Mouse (Mus musculus): ENCODE measurements around the gene Tmem258.
"Not testable (repeated sequence)": the region's sequence is repeated elsewhere in the genome, so short reads cannot be mapped to it uniquely, and the experiment has no call there.

The Tmem258 gene

DNA sequence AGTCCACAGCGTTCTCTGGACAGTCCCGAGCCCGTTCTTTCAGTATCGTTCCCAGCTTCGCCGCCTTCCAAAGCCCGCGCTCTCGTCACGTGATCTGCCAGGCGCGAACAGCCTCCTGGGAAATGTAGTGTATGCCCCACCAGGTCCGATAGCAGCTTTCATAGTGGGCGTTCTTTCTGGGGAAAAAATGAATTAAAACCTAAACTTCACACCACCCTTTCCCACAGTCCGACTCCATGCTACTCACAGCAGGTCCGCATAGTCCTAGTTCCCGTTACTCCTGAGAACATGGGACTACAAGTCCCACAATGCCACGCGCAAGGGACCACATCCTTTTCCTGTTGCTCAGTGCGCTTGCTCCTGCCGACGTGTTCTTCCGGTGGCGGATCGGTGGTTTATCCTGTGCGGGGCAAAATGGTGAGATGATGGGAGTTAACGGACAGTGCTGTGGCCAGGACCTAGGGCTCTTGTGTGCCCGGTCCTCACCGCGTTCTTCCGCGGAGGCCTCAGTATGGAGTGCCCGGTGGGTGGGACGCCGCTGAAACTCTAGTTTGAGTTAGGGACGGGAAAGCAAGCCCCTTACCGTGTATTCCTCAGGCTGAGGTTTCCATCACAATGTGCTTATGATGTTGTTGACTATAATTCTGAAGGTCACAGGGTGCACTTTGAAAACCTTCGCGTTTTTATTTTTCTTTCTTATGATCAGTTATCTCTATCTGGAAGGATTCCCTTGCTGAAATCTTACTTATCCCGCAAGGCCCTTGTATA lies at the start of gene Tmem258, which contains the start of gene Fen1:
Tmem258 (plus strand) TSS at position 167 of the 768 bp plus-strand sequence.
Fen1 (minus strand) TSS at position 322 of the 768 bp plus-strand sequence.
- peak; percentile 91 for DNase-seq (ENCODE audit: low read depth, low spot score)

DNA sequence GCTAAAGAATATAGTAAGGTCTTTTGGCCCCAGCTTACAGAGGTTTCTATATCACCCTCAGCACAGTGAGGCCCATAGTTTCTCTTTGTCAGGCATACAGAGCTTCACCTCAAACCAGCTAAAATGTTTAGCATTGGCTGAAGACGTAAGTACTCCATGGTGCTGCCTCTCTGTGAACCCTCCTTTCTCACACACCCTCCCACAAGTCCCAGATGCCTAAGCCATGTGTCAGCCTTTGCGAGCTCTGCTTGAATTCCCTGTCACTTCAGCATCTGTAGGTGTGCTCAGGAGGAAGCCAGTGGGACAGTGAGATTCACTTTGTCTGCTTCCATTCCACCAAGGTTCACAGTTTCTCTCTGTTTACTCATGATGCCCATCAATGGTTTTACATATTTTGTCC lies 46.1 kb upstream of the Tmem258 start:
- DNase-seq (ENCODE audit: low read depth, low spot score) = no peak

DNA sequence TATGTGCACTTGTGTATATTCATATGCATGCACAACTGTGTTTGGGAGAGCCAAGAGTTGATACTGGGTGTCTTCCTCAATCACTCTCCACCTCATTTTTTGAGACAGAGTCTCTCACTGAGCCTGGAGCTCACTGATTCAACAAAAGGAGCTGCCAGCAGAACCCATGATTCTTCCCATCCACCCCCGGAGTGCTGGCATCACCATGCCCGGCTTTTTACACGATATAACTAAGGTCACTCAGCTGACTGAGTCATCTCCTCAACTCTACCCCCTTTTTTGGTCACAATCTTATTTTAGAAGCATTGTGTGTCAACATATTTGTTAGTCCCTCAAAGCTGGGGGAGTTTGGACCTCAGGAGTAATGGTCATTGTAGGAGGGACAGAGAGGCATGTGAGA lies 39.9 kb upstream of the Tmem258 start:
- DNase-seq (ENCODE audit: low read depth, low spot score) = no peak

DNA sequence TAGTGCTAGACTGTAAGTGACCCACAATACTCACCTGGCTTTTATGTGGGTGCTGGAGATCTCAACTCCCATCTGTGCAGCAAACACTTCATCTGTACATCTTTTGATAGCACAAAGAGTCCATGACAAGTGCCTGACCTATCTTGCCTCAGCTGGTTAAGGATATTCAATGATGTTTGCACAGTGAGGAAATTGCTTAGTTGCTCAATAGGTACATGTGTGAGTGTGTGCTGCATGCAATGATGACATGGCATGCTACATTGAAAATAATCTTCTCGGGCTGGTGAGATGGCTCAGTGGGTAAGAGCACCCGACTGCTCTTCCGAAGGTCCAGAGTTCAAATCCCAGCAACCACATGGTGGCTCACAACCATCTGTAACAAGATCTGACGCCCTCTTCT lies 37.9 kb upstream of the Tmem258 start:
- DNase-seq (ENCODE audit: low read depth, low spot score) = not testable (repeated sequence)

DNA sequence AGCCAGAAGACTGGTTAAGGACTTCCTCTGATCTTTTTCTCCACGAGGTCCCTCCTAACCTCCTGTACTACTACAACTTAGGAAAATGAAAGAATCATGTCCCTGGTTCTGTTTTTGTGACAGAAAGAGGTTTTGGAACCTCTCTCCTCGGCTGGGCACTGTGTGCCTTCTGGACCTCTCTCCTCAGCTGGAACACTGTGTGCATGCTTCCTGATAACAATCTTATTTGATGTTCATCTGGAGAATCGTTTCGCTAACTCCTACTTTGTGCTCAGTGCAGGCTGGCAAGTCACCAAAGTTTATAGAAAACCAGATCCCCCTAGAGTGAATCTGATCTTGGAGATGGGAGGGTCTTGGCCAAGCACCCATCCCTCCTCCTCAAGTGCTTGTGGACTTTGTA lies 36.7 kb upstream of the Tmem258 start:
- no peak for DNase-seq (ENCODE audit: low read depth, low spot score)

DNA sequence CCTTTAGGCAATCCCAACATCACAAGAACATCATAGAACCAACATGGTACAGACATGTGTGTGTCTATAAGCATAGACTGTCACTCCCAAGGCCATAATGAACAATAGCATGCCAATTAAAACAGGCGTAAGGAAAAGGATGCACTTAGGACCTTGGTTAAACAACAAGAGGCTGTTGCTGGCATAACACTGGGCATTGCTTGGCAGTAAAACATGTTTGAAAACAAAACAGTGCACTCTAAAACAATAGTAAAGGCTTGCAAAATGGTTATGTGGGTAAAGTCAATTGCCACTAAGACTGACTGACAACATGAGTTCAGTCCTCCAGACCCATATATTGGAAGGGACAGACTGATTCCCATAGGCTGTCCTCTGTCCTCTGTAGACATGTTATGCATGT lies 35.9 kb upstream of the Tmem258 start:
- no peak for DNase-seq (ENCODE audit: low read depth, low spot score)

DNA sequence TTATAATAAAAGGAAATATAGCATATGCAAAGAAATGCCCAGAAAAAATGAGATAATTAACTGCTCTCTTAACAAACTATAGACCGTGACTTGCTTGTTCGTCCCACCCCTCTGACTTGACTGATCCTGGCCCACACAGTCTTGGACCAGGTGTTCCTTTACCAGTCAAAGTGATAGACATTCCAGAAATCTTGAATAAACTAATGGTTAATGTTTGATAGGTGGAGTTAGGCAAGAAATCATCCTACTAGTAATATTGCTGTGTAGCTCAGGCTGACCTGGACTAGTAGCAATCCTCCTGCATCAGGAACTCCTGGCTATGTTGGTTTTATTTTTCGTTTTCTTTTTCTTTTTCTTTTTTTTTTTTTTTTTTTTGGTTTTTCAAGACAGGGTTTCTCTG lies 35.4 kb upstream of the Tmem258 start:
- no peak for DNase-seq (ENCODE audit: low read depth, low spot score)

DNA sequence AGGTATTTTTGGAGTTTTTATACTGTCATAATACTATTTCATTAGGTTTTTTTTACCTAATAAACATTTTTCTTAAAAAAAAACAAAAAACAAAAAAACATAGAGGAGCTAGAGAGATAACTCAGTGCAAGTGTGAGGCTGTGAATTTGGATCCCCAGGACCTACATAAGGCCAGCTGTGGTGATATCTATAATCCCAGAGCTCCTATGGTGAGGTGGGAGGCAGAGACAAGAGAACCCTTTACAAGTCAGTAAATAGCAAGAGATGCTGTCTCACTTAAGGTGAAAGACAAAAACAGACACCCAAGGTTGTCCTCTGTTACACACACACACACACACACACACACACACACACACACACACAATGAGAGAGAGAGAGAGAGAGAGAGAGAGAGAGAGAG lies 34.6 kb upstream of the Tmem258 start:
- DNase-seq (ENCODE audit: low read depth, low spot score) = no peak

DNA sequence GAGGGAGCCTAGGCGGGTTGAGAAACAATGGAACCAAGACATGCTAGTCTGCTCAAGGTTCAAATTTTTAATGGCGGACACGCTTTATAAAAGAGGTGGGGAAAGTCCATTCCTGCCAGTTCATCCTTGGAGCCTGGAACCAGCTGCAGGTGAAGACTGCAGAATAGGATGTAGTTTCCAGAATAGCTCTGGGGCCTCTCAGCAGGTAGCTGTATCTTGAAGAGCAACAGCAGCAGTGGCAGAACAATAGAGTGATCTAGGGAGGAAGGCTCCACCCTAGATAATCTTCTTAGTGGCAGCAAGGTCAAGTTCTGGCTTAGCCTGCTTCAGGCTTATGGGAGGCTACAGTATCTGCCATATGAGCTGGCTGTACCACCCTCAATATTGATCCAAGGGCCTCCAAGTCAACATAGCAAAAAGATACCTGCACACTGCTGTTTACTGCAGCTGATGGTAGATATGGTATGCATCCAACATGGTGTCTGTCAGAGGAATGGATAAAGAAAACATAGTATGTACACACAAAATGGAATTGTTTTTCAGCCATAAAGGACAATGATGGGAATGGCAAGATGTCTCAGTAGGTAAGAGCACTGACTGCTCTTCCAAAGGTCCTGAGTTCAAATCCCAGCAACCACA lies 34.0 kb upstream of the Tmem258 start:
- not testable (repeated sequence) for DNase-seq (ENCODE audit: low read depth, low spot score)

DNA sequence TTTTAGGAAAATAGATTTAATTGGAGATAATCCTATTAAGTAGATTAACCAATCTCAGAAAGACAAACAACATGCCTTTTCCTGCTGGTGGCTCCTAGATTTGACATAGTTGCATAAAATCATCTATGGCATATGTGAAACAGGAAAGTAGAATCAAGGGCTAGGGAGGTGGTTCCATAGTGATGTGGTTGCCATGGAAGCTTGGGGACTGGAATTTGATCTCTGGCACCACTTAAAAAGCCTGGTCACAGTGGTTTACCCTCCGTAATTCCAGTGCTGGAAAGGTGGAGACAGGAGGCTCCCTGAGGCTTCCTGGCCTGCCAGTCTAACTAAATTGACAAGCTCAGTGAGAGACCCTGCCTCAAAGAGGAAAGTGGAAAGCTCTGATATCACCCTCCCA lies 33.3 kb upstream of the Tmem258 start:
- DNase-seq (ENCODE audit: low read depth, low spot score) = no peak

DNA sequence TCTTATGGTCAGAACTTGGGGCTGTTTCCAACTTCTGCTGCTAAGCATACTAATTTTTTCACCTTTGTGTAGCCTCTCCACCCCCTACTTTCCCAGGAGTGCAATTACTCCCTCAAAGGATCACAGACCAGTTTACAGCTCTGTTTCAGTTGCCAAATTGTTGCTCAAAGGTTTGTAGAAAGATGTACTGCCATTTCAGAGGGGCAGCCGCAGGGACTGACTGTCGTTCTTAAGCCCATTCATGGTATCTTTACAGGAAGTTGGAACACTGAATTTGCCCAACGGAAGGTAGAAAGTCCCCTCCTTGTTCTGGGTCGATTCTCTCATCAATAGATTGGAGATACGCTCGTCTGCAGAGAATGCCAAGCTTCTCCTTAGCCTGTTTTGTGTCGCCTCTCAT lies 32.5 kb upstream of the Tmem258 start:
- DNase-seq (ENCODE audit: low read depth, low spot score) = no peak

DNA sequence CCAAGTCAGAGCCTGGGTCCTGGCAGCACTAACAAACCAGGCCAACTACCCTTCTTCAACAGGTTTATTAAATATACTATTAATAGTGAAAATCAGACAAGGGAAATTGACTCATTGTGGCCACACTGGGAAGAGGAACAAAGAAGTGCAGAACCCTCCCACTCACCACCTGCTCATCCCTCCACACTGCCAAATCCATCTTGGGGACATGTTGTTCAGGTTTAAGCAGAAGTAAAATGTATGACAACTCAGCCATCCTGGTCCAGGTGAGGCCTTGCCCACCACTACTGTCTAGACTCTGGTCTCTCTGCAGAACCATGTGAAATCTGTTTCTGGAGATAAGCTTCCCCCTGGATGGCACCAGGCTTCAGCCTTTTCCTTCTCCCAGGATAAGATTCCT lies 32.0 kb upstream of the Tmem258 start:
- DNase-seq (ENCODE audit: low read depth, low spot score) = no peak

DNA sequence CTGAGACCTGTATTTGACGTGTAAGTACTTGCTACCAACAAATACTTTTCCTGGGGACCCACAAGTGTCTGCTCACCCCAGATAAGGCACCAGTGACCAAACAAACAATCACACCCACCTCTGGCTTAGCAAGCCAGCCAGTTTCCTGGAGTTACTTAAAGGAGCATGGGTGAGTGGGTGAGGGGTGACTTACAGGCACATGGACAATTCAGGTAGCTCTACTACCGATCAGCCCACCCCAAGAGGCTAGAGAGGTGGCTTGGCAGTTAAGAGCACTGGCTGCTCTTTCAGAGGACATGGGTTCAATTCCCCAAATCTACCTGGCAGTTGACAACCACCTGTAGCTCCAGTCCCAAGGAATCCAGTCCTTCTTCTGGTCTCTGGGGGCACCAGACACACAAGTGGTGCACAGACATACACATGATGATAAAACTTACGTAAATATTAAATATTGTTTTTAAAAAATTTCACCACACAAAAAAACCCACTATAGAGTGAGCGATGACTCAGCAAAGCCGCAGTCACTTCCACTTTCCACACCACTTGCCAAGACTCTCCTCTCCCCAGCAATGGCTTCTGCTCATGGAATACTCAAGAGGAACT lies 30.6 kb upstream of the Tmem258 start:
- no peak for DNase-seq (ENCODE audit: low read depth, low spot score)

DNA sequence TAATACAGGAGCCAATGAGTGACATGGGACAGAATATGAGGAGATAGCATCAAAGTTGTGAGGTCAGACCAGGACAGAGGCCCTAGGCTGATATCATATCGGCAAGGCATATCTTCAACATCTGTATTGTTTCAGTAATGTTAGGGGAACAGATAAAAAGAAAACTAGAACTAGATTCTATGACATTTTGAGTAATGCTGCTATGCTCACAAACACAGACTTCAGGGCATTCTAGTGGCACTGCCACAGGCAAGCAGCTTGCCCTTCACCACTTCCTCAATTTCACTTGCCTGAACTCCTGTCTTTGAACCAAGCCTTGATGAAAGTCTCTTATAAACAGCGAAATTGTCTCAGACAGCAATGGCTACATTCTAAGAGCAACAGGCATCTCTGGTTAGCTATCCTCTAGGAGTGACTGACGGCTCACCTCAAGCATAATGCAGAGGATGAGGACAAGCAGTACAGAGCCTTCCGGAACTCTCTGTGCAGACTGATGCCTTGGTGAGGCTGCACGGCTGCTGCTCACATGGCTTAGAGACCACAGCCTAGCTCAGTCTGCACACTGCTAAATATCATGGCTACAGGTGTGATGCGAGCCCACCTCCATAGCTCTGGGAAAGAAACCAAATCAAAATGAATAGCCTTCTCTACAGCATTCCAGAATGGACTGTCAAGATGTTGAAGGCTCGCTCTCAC lies 29.8 kb upstream of the Tmem258 start:
- no peak for DNase-seq (ENCODE audit: low read depth, low spot score)

DNA sequence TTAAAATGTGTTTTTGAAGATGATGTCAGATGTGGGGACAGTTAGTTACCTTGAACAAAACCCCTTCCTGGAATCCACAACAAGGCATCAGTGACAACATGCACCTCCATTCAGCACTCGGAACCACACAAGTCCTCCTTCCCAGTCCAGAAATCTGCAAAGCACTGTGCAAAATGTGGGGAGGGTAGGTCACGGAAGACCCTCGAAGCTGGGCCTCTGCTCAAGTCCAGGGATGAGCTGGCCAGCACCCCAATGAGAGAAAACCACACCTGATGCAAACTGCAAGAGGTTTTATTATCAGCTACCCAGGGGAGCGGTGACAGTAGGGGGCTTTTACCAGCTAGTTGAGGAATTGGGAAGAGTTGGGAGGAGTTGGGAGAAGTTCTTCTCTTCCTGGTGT lies 28.9 kb upstream of the Tmem258 start:
- DNase-seq (ENCODE audit: low read depth, low spot score) = no peak

DNA sequence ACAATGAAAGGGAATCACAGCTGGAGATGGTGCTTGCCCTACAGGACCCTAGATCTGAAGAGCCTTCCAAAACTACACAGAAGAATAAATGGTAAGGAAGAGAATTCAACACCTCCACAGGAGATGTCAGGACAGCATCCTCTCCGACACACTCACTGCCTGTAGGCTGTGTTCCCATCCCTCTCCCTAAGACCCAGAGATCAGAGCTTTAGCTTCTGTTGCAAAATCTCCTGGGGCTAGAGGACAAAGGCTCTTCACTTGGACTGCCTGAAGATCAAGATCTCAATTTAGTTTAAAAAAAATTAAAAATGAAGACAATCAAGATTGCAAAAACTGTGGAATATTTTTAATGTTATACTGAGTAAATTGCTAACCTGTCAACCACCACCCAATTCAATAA lies 27.3 kb upstream of the Tmem258 start:
- DNase-seq (ENCODE audit: low read depth, low spot score) = no peak

DNA sequence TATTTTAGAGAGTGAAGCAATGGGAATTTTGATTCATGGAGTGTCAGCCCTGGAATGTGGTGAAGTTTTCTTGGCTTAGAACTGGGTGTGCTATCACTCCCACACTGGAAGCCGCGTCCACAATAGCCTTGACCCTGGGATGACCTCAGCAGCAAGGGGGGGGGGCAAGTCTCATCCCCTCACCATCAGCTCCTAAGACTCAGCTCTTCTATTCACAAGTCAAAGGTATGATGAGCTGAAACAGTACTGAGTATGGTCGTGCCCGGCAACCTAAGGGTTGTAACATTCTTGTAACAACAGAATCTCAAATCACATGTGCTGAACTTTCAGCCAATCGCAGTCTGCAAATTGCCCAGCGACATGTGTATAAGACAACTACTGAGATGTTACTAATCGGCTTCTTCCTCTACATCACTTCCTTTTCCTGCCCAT lies 26.9 kb upstream of the Tmem258 start:
- DNase-seq (ENCODE audit: low read depth, low spot score) = no peak

DNA sequence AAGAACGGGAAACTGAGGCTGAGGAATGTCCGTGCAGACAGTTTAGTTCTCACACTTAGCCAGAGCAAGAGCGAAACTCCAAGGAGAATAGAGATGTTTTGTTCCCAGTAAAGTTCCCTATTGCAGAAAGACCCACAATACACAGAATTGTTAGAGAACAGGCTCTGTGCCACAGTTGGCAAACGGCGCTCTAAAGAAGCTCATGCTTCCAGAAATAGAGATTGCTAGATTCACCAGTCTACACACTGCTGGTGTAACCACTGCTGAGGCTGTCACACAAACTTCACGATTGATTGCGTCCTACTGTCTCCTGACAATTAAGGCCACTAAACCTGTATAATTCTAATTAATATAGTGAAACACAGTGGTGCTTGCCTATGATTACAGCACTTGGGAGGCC lies 22.6 kb upstream of the Tmem258 start:
- DNase-seq (ENCODE audit: low read depth, low spot score) = no peak

DNA sequence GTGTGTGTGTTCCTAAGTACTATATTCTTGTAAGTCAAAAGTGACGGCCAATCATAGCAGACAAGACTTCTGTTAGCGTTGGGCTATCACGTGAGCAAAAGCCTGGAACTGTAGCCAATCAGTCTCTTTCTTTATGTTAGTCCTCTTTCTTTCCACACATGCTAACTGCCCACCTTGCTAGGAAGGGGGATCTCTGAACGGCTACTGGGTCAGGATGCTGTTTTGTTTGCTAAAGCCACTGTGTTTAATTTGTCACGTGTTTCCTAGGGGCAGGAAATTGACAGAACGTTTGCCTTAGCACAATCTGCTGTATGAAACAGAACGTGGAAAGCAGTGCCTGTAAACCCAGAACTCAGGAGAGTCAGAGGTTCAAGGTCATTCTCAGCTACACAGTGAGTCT lies 21.7 kb upstream of the Tmem258 start:
- DNase-seq (ENCODE audit: low read depth, low spot score) = no peak

DNA sequence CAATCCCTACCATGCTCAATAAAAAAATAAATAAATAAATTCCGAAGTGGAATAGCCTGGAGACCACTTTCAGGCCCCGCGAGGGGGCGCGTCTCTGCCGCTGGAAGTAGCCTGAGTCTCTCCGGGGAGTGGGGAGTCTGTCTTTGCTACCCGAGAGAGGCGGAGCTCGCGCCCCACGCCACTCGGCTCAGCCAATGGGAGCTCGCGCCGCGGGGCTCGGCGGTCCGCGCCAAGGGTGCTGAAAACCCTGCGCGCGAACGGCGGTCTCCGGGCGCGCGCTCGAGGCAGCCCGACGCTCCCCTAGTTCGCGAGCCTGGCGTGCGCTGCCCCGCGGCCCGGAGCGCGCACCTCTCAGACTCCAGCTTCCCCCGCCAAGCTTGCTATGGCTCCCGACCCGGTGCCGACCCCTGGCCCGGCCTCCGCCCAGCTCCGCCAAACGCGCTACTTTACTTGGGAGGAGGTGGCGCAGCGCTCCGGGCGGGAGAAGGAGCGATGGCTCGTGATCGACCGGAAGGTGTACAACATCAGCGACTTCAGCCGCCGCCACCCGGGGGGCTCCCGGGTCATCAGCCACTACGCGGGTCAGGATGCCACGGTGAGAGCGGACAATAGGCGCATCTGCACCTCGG lies 21.0 kb upstream of the Tmem258 start, which contains the start of gene Fads1:
Fads1 (plus strand) TSS at position 219 of the 629 bp plus-strand sequence.
- DNase-seq (ENCODE audit: low read depth, low spot score) = peak; percentile 92

DNA sequence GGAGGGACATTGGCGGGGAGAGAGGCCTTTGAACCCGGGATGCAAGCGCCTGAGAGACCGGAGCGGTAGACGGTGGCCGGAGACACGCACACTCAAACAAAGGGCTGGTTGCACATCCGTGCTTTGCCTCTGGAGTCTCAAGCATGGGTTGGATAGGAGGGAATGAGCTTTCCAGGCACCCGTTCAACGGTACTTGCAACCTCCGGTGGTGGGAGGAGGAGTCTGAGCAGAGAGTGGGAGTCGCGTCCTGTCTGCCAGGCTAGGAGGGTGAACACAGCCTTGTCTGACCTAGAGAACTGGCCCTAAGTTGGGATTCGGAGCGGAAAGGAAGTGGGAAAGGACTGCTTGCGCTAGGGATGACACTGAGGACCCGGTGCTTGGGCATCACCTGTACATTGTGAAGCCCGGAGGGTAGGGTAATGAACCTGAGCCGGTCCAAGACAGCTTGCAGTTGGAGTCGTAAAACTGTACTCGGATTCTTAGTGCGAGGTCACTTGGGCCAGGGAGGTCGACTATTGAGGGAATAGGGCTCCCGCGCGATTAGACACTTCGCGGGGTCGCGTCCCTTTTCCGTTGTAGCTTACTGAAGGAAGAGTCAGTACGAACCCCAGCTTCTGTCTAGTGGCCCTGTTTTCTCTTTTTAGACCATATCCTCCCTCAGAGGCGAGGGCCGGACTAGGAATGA lies 20.4 kb upstream of the Tmem258 start:
- DNase-seq (ENCODE audit: low read depth, low spot score) = no peak

All from CD4-positive helper T cell, adult 2 months (primary cell).